Mouse (Mus musculus): ENCODE results near the gene U2af1l4. TPM values are rescaled to one million over a fixed set of nuclear protein-coding genes. Genes with fewer than 3 reads are reported as not detected.

The U2af1l4 gene
- polyA plus RNA-seq (2015; fragmentation: Nextera tagmentation; extraction: Ambion mirVana), result 94.8 and 102 TPM in 2 replicates

GRCm38 (mm10) chr7:30563117-30563905, at the start of gene U2af1l4, which contains the start of the genes Gm49396 and Psenen:
Gene U2af1l4, plus strand, starts transcription at chr7:30563301.
Gene Gm49396, plus strand, starts transcription at chr7:30563344.
Gene Psenen, minus strand, starts transcription at chr7:30563627.
- WGBS, result under 1% methylated on average over 45 of the region's 45 CpGs
- peak; percentile 91 for ATAC-seq (replicated peaks; ENCODE audit: low FRiP score)
- H3K27me3 ChIP-seq, result no peaks in the 10 kb centered on the region
- peaks cover 42% of the 10 kb centered on the region for H3K36me3 ChIP-seq
- H3K27ac ChIP-seq, result peak within 1 kb of the TSS; percentile 97
- H3K4me3 ChIP-seq (replicated peaks), result peak within 1 kb of the TSS; percentile 80
- peaks cover 37% of the 10 kb centered on the region for H3K4me1 ChIP-seq
- no peaks in the 10 kb centered on the region for H3K9me3 ChIP-seq (replicated peaks)
- H3K4me2 ChIP-seq, result peak within 1 kb of the TSS; percentile 79
- H3K9ac ChIP-seq, result peak within 1 kb of the TSS; percentile 73

GRCm38 (mm10) chr7:30515003-30515760, 47.9 kb upstream of the U2af1l4 start:
- 61% methylated on average over 24 of the region's 24 CpGs for WGBS
- ATAC-seq (replicated peaks; ENCODE audit: low FRiP score), result no peak
- no peaks in the 10 kb centered on the region for H3K27me3 ChIP-seq
- H3K9ac ChIP-seq, result no peak overlapping the region
- no peaks in the 10 kb centered on the region for H3K9me3 ChIP-seq (replicated peaks)
- no peak overlapping the region for H3K4me2 ChIP-seq
- no peak overlapping the region for H3K4me3 ChIP-seq (replicated peaks)
- no peak overlapping the region for H3K27ac ChIP-seq
- H3K4me1 ChIP-seq, result peaks cover 5% of the 10 kb centered on the region
- H3K36me3 ChIP-seq, result no peaks in the 10 kb centered on the region

GRCm38 (mm10) chr7:30518325-30518724, 44.8 kb upstream of the U2af1l4 start:
- 49% methylated on average over 8 of the region's 8 CpGs for WGBS

GRCm38 (mm10) chr7:30520396-30520795, 42.7 kb upstream of the U2af1l4 start:
- Histone ChIP-seq H3K27me3 (no peaks in the 10 kb centered on the region), H3K4me3 (replicated peaks) (no peak overlapping the region), H3K9me3 (replicated peaks) (no peaks in the 10 kb centered on the region), H3K27ac (no peak overlapping the region), H3K4me2 (no peak overlapping the region), H3K4me1 (peaks cover 46% of the 10 kb centered on the region), H3K36me3 (peaks cover 27% of the 10 kb centered on the region), H3K9ac (no peak overlapping the region)
- 0 out of 2 replicates have a peak, but pooled peaks have one; percentile 19 for ATAC-seq (replicated peaks; ENCODE audit: low FRiP score)
- WGBS, result 47% methylated on average over 4 of the region's 4 CpGs

More at GRCm38 (mm10) chr7:30518325-30518724, 44.8 kb upstream of the U2af1l4 start:
- no peak overlapping the region for H3K9ac ChIP-seq
- H3K4me2 ChIP-seq, result no peak overlapping the region
- H3K9me3 ChIP-seq (replicated peaks), result no peaks in the 10 kb centered on the region
- ATAC-seq (replicated peaks; ENCODE audit: low FRiP score), result no peak
- peaks cover 36% of the 10 kb centered on the region for H3K4me1 ChIP-seq
- H3K27me3 ChIP-seq, result no peaks in the 10 kb centered on the region
- H3K36me3 ChIP-seq, result peaks cover 7% of the 10 kb centered on the region
- no peak overlapping the region for H3K27ac ChIP-seq
- H3K4me3 ChIP-seq (replicated peaks), result no peak overlapping the region

GRCm38 (mm10) chr7:30520856-30521255, 42.2 kb upstream of the U2af1l4 start:
- H3K4me2 ChIP-seq, result no peak overlapping the region
- no peaks in the 10 kb centered on the region for H3K9me3 ChIP-seq (replicated peaks)
- peaks cover 32% of the 10 kb centered on the region for H3K36me3 ChIP-seq
- H3K9ac ChIP-seq, result no peak overlapping the region
- WGBS, result 81% methylated on average over 5 of the region's 5 CpGs
- no peak overlapping the region for H3K27ac ChIP-seq
- no peaks in the 10 kb centered on the region for H3K27me3 ChIP-seq
- no peak for ATAC-seq (replicated peaks; ENCODE audit: low FRiP score)
- peaks cover 49% of the 10 kb centered on the region for H3K4me1 ChIP-seq
- no peak overlapping the region for H3K4me3 ChIP-seq (replicated peaks)

- 63% methylated on average over 10 of the region's 10 CpGs for WGBS
- H3K9me3 ChIP-seq (replicated peaks), result no peaks in the 10 kb centered on the region
- peaks cover 44% of the 10 kb centered on the region for H3K36me3 ChIP-seq
- H3K4me2 ChIP-seq, result no peak overlapping the region
- H3K4me3 ChIP-seq (replicated peaks), result no peak overlapping the region
- peaks cover 63% of the 10 kb centered on the region for H3K4me1 ChIP-seq
- peak overlapping the region; percentile 41; the same call in 1 of the 2 replicates for H3K27ac ChIP-seq
- ATAC-seq (replicated peaks; ENCODE audit: low FRiP score), result peak; percentile 22
- H3K27me3 ChIP-seq, result no peaks in the 10 kb centered on the region
- H3K9ac ChIP-seq, result no peak overlapping the region
These were observed 40.2 kb upstream of the U2af1l4 start for GRCm38 (mm10) chr7:30522871-30523270.

- 91% methylated on average over 6 of the region's 6 CpGs for WGBS
- Histone ChIP-seq H3K9ac (no peak overlapping the region), H3K4me3 (replicated peaks) (no peak overlapping the region), H3K4me1 (peaks cover 65% of the 10 kb centered on the region), H3K27me3 (no peaks in the 10 kb centered on the region), H3K9me3 (replicated peaks) (no peaks in the 10 kb centered on the region), H3K27ac (no peak overlapping the region), H3K36me3 (peaks cover 60% of the 10 kb centered on the region), H3K4me2 (no peak overlapping the region)
- ATAC-seq (replicated peaks; ENCODE audit: low FRiP score), result no peak
These were observed 38.6 kb upstream of the U2af1l4 start for GRCm38 (mm10) chr7:30524487-30524886.

- Histone ChIP-seq H3K9me3 (replicated peaks) (no peaks in the 10 kb centered on the region), H3K4me1 (peaks cover 53% of the 10 kb centered on the region), H3K4me2 (peak overlapping the region; percentile 49), H3K4me3 (replicated peaks) (peak overlapping the region; percentile 10; the same call in 1 of the 2 replicates), H3K27me3 (no peaks in the 10 kb centered on the region), H3K27ac (peak overlapping the region; percentile 79), H3K36me3 (peaks cover 75% of the 10 kb centered on the region), H3K9ac (no peak overlapping the region)
- peak; percentile 49 for ATAC-seq (replicated peaks; ENCODE audit: low FRiP score)
- 25% methylated on average over 10 of the region's 10 CpGs for WGBS
These were observed 37.1 kb upstream of the U2af1l4 start for GRCm38 (mm10) chr7:30525954-30526353.

- H3K27me3 ChIP-seq, result no peaks in the 10 kb centered on the region
- ATAC-seq (replicated peaks; ENCODE audit: low FRiP score), result peak; percentile 13; the same call in 1 of the 2 replicates
- peak overlapping the region; percentile 79 for H3K27ac ChIP-seq
- peaks cover 79% of the 10 kb centered on the region for H3K36me3 ChIP-seq
- peaks cover 48% of the 10 kb centered on the region for H3K4me1 ChIP-seq
- H3K4me2 ChIP-seq, result peak overlapping the region; percentile 49
- no peaks in the 10 kb centered on the region for H3K9me3 ChIP-seq (replicated peaks)
- no peak overlapping the region for H3K9ac ChIP-seq
- 19% methylated on average over 17 of the region's 17 CpGs for WGBS
- peak overlapping the region; percentile 10; the same call in 1 of the 2 replicates for H3K4me3 ChIP-seq (replicated peaks)
These were observed 36.7 kb upstream of the U2af1l4 start for GRCm38 (mm10) chr7:30526399-30526798.

GRCm38 (mm10) chr7:30526981-30527380, 36.1 kb upstream of the U2af1l4 start:
- Histone ChIP-seq H3K4me3 (replicated peaks) (peak overlapping the region; percentile 10; the same call in 1 of the 2 replicates), H3K4me1 (peaks cover 43% of the 10 kb centered on the region), H3K9me3 (replicated peaks) (no peaks in the 10 kb centered on the region), H3K27me3 (no peaks in the 10 kb centered on the region), H3K27ac (peak overlapping the region; percentile 79; the same call in 1 of the 2 replicates), H3K9ac (no peak overlapping the region), H3K36me3 (peaks cover 85% of the 10 kb centered on the region), H3K4me2 (peak overlapping the region; percentile 49)
- ATAC-seq (replicated peaks; ENCODE audit: low FRiP score), result no peak
- 73% methylated on average over 14 of the region's 14 CpGs for WGBS

GRCm38 (mm10) chr7:30531291-30531815, 31.7 kb upstream of the U2af1l4 start:
- no peaks in the 10 kb centered on the region for H3K27me3 ChIP-seq
- no peaks in the 10 kb centered on the region for H3K9me3 ChIP-seq (replicated peaks)
- no peak overlapping the region for H3K4me2 ChIP-seq
- ATAC-seq (replicated peaks; ENCODE audit: low FRiP score), result no peak
- no peak overlapping the region for H3K9ac ChIP-seq
- H3K4me3 ChIP-seq (replicated peaks), result no peak overlapping the region
- peaks cover 40% of the 10 kb centered on the region for H3K4me1 ChIP-seq
- H3K36me3 ChIP-seq, result peaks cover 62% of the 10 kb centered on the region
- H3K27ac ChIP-seq, result no peak overlapping the region
- 81% methylated on average over 9 of the region's 9 CpGs for WGBS

Measured in kidney, embryonic 15.5 days (tissue).